Mouse (Mus musculus) limb, embryonic 13.5 days (tissue): Measurements from ENCODE around the gene 1700037H04Rik. TPM values are rescaled to one million over a fixed set of nuclear protein-coding genes. Genes with fewer than 3 reads are reported as not detected.

Source experiments
- ATAC-seq: fragments of 200-750 bp; cut with Nextera tagmentation; 2 replicates; pipeline ENCODE4 v1.8.0; 2017; ENCODE audit warnings: low read depth, moderate number of reproducible peaks, moderate TSS enrichment; ENCODE audit not compliant: low FRiP score
- H3K27ac ChIP-seq: fragments of 300-500 bp; sonication (generic); 2 replicates; pipeline ENCODE4 v1.5.1; 2015; ENCODE audit warnings: inconsistent platforms, mild to moderate bottlenecking, moderate library complexity
- H3K27me3 ChIP-seq: fragments of 300-500 bp; sonication (generic); 2 replicates; pipeline ENCODE4 v1.6.1; 2015; ENCODE audit warnings: mild to moderate bottlenecking, inconsistent platforms
- H3K36me3 ChIP-seq: fragments of 300-500 bp; sonication (generic); 2 replicates; pipeline ENCODE4 v1.6.1; 2015; ENCODE audit warnings: inconsistent platforms, mild to moderate bottlenecking, moderate library complexity
- H3K4me1 ChIP-seq: fragments of 300-500 bp; sonication (generic); 2 replicates; pipeline ENCODE4 v1.6.1; 2015; ENCODE audit warnings: inconsistent platforms
- H3K4me2 ChIP-seq: fragments of 300-500 bp; sonication (generic); replicated peaks from 2 replicates; pipeline ENCODE4 v1.6.1; 2015; ENCODE audit warnings: inconsistent platforms, mild to moderate bottlenecking, moderate library complexity
- H3K4me3 ChIP-seq: fragments of 300-500 bp; sonication (generic); 2 replicates; pipeline ENCODE4 v1.5.1; 2015; ENCODE audit warnings: moderate library complexity, mild to moderate bottlenecking, inconsistent platforms
- H3K9ac ChIP-seq: fragments of 300-500 bp; sonication (generic); 2 replicates; pipeline ENCODE4 v1.6.1; 2015; ENCODE audit warnings: mild to moderate bottlenecking, inconsistent platforms
- H3K9me3 ChIP-seq: fragments of 300-500 bp; sonication (generic); 2 replicates; pipeline ENCODE4 v1.6.1; 2016; ENCODE audit warnings: inconsistent platforms
- WGBS: fragments of 180-500 bp; shearing (Covaris S2); methylation state at CpG from one replicate; pipeline ENCODE4 v1.1.7; 2015; 5-methylcytosine and 5-hydroxymethylcytosine counted together
- polyA plus RNA-seq: library from polyadenylated mRNA; unstranded; fragments of >200 nt; fragmentation: Nextera tagmentation; extraction: Ambion mirVana; gene quantifications from 2 replicates; pipeline ENCODE4 v1.2.1, GENCODE M21; 2015

Gene 1700037H04Rik
- 55.2 and 56.0 TPM in 2 replicates for polyA plus RNA-seq

DNA sequence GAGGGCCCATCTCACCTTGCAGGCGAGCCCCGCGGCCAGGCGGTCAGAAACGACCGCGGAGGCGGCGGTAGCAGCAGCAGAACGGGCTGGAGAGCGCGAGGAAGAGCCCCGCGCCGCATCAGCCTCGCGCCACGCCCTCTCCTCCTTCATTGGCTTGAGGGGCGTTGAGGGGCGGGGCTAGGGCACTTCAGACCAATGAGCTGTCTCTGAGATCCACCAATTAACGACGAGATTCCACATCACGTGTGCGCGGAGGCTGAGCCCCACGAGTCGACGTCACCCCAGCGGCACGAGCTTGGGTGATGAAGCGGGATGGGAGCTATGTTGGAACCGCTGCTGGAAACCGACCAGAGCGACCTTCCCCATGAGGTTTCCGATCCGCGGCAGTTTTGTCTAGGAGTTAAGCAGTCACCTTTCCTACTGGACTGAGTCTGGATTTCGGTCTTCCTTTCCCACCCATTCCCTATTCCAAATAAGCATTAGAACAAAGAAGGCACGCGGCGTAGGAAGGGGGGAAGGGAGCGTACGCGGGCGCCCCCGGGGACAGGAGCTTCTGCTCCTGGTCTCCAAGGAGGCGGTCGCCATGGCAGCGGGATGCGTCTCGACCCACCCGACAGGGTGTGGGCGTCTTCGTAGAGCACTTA is at the start of gene 1700037H04Rik:
Gene 1700037H04Rik (minus strand): TSS at position 144 of the 644 bp plus-strand sequence.
- Histone ChIP-seq H3K9me3 (0 out of 2 replicates have a peak, but pooled peaks cover 3% of the 10 kb centered on the region), H3K4me2 (peak within 1 kb of the TSS; percentile 95), H3K9ac (peak within 1 kb of the TSS; percentile 86), H3K27ac (peak within 1 kb of the TSS; percentile 86), H3K27me3 (no peaks in the 10 kb centered on the region), H3K4me3 (peak within 1 kb of the TSS; percentile 77), H3K4me1 (peaks cover 30% of the 10 kb centered on the region), H3K36me3 (peaks cover 5% of the 10 kb centered on the region)
- peak; percentile 98 for ATAC-seq
- WGBS = under 1% methylated on average over 54 of the region's 54 CpGs

DNA sequence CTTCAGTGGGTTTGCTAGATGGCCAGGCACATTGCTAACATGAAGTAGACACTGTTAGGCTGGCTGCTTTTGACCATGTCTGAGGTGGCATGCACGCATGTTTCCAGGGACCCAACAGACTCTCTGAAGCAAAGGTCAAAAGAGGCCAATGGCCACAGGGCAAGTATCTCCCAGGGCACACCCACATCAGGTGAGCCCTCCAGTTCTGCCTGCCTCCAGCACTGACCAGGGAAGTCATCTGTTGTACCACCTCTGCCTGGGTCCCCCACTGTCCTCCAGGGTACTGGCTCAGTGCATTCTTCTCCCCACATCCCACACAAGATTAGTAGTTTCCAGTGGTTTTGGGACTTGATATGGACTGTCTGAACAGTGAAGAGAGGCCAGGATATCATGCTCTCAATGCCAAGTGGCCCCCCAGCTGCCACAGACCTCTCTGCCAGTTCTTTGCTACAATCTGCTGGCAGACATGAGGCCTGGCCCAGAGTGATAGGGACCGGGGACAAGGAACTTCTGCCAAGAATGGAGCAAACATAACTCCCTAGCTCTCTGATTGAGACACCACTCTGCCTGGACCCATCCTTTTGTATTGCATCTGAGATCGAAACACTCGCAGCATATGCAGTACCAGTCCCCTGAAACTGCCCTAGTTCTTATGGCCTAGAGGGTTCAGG is 49.4 kb upstream of the 1700037H04Rik start:
- 82% methylated on average over 4 of the region's 4 CpGs for WGBS
- Histone ChIP-seq H3K4me1 (peaks cover 23% of the 10 kb centered on the region), H3K4me3 (peak overlapping the region; percentile 62), H3K4me2 (peak overlapping the region; percentile 75), H3K36me3 (peaks cover 17% of the 10 kb centered on the region), H3K9ac (peak overlapping the region; percentile 77), H3K27me3 (no peaks in the 10 kb centered on the region), H3K27ac (peak overlapping the region; percentile 83), H3K9me3 (no peaks in the 10 kb centered on the region)
- ATAC-seq = no peak

GRCm38 (mm10) chr2:131208356-131208755 is 48.5 kb upstream of the 1700037H04Rik start:
- Histone ChIP-seq H3K4me1 (peaks cover 27% of the 10 kb centered on the region), H3K4me2 (no peak overlapping the region), H3K27me3 (no peaks in the 10 kb centered on the region), H3K9ac (no peak overlapping the region), H3K36me3 (peaks cover 11% of the 10 kb centered on the region), H3K4me3 (no peak overlapping the region), H3K27ac (no peak overlapping the region), H3K9me3 (no peaks in the 10 kb centered on the region)
- WGBS = 87% methylated on average over 2 of the region's 2 CpGs
- no peak for ATAC-seq

DNA sequence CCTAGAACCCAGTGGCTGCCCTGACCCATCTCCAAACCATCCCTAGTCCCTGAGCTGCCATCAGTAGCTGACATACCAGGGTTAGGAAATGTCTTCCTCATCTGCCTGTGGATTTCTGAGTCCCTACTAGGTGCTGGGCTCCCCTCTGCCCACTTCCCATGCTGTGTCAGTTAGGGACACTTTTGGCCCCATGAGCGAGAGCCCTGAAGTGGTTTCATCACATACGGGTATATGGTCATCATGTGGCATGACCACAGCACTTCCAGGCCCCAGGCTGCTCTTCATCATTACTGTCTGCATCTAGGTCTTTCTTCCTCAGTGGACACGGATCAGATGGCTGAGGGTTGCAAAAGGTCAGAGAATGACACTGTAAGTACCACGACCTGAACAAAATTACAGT is 46.9 kb upstream of the 1700037H04Rik start, which contains the start of gene Ap5s1:
Gene Ap5s1 (plus strand): TSS at position 301 of the 400 bp plus-strand sequence.
- no peak within 1 kb of the TSS for H3K4me3 ChIP-seq
- no peaks in the 10 kb centered on the region for H3K27me3 ChIP-seq
- WGBS = 74% methylated on average over 4 of the region's 4 CpGs
- H3K36me3 ChIP-seq = no peaks in the 10 kb centered on the region
- no peaks in the 10 kb centered on the region for H3K9me3 ChIP-seq
- no peak for ATAC-seq
- no peak within 1 kb of the TSS for H3K4me2 ChIP-seq
- no peak within 1 kb of the TSS for H3K9ac ChIP-seq
- H3K27ac ChIP-seq = no peak within 1 kb of the TSS
- H3K4me1 ChIP-seq = peaks cover 27% of the 10 kb centered on the region

GRCm38 (mm10) chr2:131205521-131206182 is 45.8 kb upstream of the 1700037H04Rik start:
- no peaks in the 10 kb centered on the region for H3K9me3 ChIP-seq
- no peak for ATAC-seq
- H3K4me1 ChIP-seq = peaks cover 22% of the 10 kb centered on the region
- H3K4me3 ChIP-seq = no peak overlapping the region
- H3K4me2 ChIP-seq = no peak overlapping the region
- WGBS = 77% methylated on average over 8 of the region's 8 CpGs
- H3K27me3 ChIP-seq = no peaks in the 10 kb centered on the region
- no peak overlapping the region for H3K9ac ChIP-seq
- H3K36me3 ChIP-seq = peaks cover 5% of the 10 kb centered on the region; the same call in 1 of the 2 replicates
- H3K27ac ChIP-seq = peak overlapping the region; percentile 82; the same call in 1 of the 2 replicates

DNA sequence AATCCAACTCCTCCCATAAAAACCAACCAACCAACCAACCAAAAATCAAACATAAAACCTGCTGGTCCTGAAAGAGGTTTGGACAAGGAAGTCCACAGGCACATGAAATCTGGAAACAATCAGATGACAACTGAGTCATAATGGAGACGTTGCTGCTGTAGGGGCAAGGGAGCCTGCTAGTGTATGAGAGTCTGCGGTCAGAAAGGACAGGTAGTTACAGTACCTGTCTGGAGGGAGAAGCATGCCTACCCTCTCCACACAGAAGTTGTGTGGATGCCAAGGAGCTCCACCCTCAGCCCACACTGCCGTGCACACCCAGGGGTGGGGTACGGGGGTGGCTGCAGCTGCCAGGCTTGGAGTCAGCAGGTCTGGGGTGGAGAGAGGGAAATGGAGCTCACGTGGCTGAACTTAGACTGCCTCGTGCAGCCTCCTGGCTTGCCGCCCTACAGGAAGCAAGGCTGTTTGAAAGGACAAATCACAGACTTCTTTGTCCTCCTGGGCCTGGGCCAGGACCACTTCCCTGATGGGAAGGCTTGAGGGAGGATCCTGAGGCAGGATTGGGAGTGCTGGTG is 44.6 kb upstream of the 1700037H04Rik start:
- peaks cover 14% of the 10 kb centered on the region; the same call in 1 of the 2 replicates for H3K36me3 ChIP-seq
- H3K4me1 ChIP-seq = peaks cover 19% of the 10 kb centered on the region
- peak overlapping the region; percentile 82 for H3K27ac ChIP-seq
- H3K4me3 ChIP-seq = no peak overlapping the region
- H3K9ac ChIP-seq = no peak overlapping the region
- 31% methylated on average over 7 of the region's 7 CpGs for WGBS
- no peaks in the 10 kb centered on the region for H3K27me3 ChIP-seq
- ATAC-seq = peak; percentile 80
- no peaks in the 10 kb centered on the region for H3K9me3 ChIP-seq
- H3K4me2 ChIP-seq = peak overlapping the region; percentile 40

- Histone ChIP-seq H3K9ac (no peak overlapping the region), H3K4me2 (no peak overlapping the region), H3K36me3 (peaks cover 20% of the 10 kb centered on the region), H3K4me1 (peaks cover 14% of the 10 kb centered on the region), H3K4me3 (no peak overlapping the region), H3K27ac (peak overlapping the region; percentile 82), H3K9me3 (no peaks in the 10 kb centered on the region), H3K27me3 (no peaks in the 10 kb centered on the region)
- 73% methylated on average over 6 of the region's 6 CpGs for WGBS
- peak; percentile 19; the same call in 1 of the 2 replicates for ATAC-seq
These were observed 44.0 kb upstream of the 1700037H04Rik start for GRCm38 (mm10) chr2:131203816-131204409.

GRCm38 (mm10) chr2:131201262-131201661 is 41.4 kb upstream of the 1700037H04Rik start:
- Histone ChIP-seq H3K27ac (no peak overlapping the region), H3K36me3 (peaks cover 40% of the 10 kb centered on the region), H3K27me3 (no peaks in the 10 kb centered on the region), H3K9me3 (no peaks in the 10 kb centered on the region), H3K4me3 (no peak overlapping the region), H3K9ac (no peak overlapping the region), H3K4me1 (peaks cover 14% of the 10 kb centered on the region), H3K4me2 (no peak overlapping the region)
- 91% methylated on average over 3 of the region's 3 CpGs for WGBS
- ATAC-seq = no peak

DNA sequence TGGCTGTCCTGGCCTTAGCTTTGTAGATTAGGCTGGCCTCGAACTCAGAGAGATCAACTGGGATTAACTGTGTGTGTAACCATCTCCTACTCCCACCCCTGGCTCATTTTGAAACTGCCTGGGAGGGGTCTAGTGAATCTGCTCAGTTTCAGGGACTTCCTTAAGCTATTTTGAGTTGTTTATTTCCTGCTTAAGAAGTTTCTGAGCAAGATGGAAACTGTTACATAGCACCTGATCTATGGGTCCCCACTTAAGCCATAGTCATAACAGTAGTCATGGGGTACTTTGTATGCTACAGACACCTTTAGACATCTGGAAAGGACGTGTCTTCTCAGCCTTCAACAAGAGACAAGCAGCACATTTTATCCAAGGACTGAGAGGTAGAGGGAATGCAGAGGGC is 40.8 kb upstream of the 1700037H04Rik start:
- Histone ChIP-seq H3K9me3 (no peaks in the 10 kb centered on the region), H3K27me3 (no peaks in the 10 kb centered on the region), H3K4me3 (no peak overlapping the region), H3K36me3 (peaks cover 44% of the 10 kb centered on the region), H3K4me2 (no peak overlapping the region), H3K9ac (no peak overlapping the region), H3K4me1 (peaks cover 14% of the 10 kb centered on the region), H3K27ac (no peak overlapping the region)
- ATAC-seq = no peak
- 81% methylated on average over 2 of the region's 2 CpGs for WGBS

DNA sequence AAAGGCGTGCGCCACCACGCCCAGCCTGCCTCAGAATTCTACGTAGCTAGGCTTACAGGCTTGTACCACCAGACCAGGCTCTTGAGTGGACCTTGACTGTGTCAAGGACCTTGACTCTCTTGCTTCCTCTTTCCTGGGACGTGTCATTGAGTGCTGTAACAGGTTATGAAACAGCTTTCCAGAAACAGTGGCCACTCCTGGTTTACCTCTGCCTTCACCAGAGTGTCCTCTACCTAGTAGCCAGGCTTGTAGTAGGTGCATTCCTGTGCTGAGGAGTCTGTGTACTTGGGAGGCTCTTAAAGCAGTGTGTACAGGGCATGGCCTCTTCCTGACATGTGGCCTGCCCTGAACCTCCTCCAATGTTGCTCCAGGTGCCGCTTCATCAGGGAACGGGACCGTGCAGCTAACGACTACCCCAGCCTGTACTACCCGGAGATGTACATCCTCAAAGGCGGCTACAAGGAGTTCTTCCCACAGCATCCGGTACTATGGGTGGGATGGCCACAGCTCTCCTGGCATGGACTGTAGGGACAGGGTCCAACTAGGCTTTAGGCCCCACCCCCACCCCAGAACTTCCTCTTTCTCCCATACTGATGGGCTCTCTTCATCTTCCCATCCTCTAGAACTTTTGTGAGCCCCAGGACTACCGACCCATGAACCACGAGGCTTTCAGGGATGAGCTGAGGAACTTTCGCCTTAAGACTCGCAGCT is 36.9 kb upstream of the 1700037H04Rik start:
- no peak overlapping the region for H3K4me3 ChIP-seq
- H3K4me1 ChIP-seq = no peaks in the 10 kb centered on the region
- no peaks in the 10 kb centered on the region for H3K9me3 ChIP-seq
- peaks cover 81% of the 10 kb centered on the region for H3K36me3 ChIP-seq
- H3K27me3 ChIP-seq = no peaks in the 10 kb centered on the region
- H3K4me2 ChIP-seq = no peak overlapping the region
- no peak overlapping the region for H3K27ac ChIP-seq
- 89% methylated on average over 16 of the region's 16 CpGs for WGBS
- no peak for ATAC-seq
- no peak overlapping the region for H3K9ac ChIP-seq

- Histone ChIP-seq H3K4me3 (no peak overlapping the region), H3K4me1 (peaks cover 38% of the 10 kb centered on the region), H3K9me3 (no peaks in the 10 kb centered on the region), H3K27me3 (no peaks in the 10 kb centered on the region), H3K27ac (no peak overlapping the region), H3K4me2 (no peak overlapping the region), H3K36me3 (peaks cover 58% of the 10 kb centered on the region), H3K9ac (no peak overlapping the region)
- no peak for ATAC-seq
- WGBS = 80% methylated on average over 7 of the region's 7 CpGs
These were observed 31.1 kb upstream of the 1700037H04Rik start for GRCm38 (mm10) chr2:131191005-131191390.
